ENCODE assay signal across 13 mouse cellular contexts in genomic region chr7:145225626-145226025, GRCm38 (mm10). TPM values are rescaled to one million over a fixed set of nuclear protein-coding genes. Genes with fewer than 3 reads are reported as not detected.
"Had no signal": no experiment of that assay in that cellular context is flagged by ENCODE, and none has a peak within 500 bp of the region (broad histone marks: within the 10 kb centered on the region; RNA-seq: fewer than 3 reads in every experiment).

No protein-coding gene starts in this region.

- H3K9ac ChIP-seq: limb, embryonic 12.5 days; liver, embryonic 14.5 days; midbrain, embryonic 12.5 days; stomach, embryonic 15.5 days had no signal

- ATAC-seq: midbrain, embryonic 16.5 days had no signal

- H3K4me3 ChIP-seq: layer of hippocampus, adult 2 months; limb, embryonic 12.5 days; midbrain, embryonic 12.5 days; stomach, embryonic 15.5 days had no signal

- DNase-seq: lung, adult 18-20 months; right cerebral cortex, postnatal 14 days; thymus, adult 2 months; thymus, postnatal 25 days had no signal

- H3K4me2 ChIP-seq: limb, embryonic 12.5 days; midbrain, embryonic 12.5 days; stomach, embryonic 15.5 days had no signal

- H3K36me3 ChIP-seq: limb, embryonic 12.5 days; midbrain, embryonic 12.5 days; stomach, embryonic 15.5 days had no signal

- H3K27me3 ChIP-seq: limb, embryonic 12.5 days; midbrain, embryonic 12.5 days; stomach, embryonic 15.5 days had no signal

- H3K9me3 ChIP-seq: limb, embryonic 12.5 days; midbrain, embryonic 12.5 days; stomach, embryonic 15.5 days had no signal

- H3K27ac ChIP-seq: layer of hippocampus, adult 2 months; limb, embryonic 12.5 days; liver, embryonic 14.5 days; midbrain, embryonic 12.5 days; stomach, embryonic 15.5 days had no signal

RNA-seq across cellular contexts. Expression of gene 1810010D01Rik, which starts 17.7 kb away (rescaled TPM):
- total RNA-seq: liver, adult 2 months had no signal
- polyA plus RNA-seq: lung, embryonic 16.5 days; neural tube, embryonic 14.5 days had no signal
